Mouse (Mus musculus): Measurements from ENCODE around the gene Mrtfb.

GRCm38 (mm10) chr16:13276258-13276657 is 20.0 kb downstream of the Mrtfb start:
- TF ChIP-seq CTCF (conservative IDR thresholded peaks at IDR 0.05; ENCODE audit: low read length) (no peak), POU5F1 (IDR thresholded peaks at IDR 0.05; ENCODE audit: borderline replicate concordance, low read length) (no peak)
